Mouse (Mus musculus) stomach, embryonic 15.5 days (tissue): Measurements from ENCODE around the gene Hnrnpa3. TPM values are rescaled to one million over a fixed set of nuclear protein-coding genes. Genes with fewer than 3 reads are reported as not detected.
A peak's percentile ranks its signal among the peaks of the same experiment; 100 is the strongest.
"Not testable (repeated sequence)": the region's sequence is repeated elsewhere in the genome, so short reads cannot be mapped to it uniquely, and the experiment has no call there.

ENCODE experiments used
- ATAC-seq: fragments of 200-750 bp; cut with Nextera tagmentation; 2 replicates; pipeline ENCODE4 v1.8.0; 2017; ENCODE audit warnings: low read depth, moderate number of reproducible peaks, moderate TSS enrichment; ENCODE audit not compliant: insufficient read depth, low FRiP score
- H3K27ac ChIP-seq: fragments of 300-500 bp; sonication (generic); 2 replicates; pipeline ENCODE4 v1.5.1; 2015; ENCODE audit warnings: mild to moderate bottlenecking, inconsistent platforms
- H3K27me3 ChIP-seq: fragments of 300-500 bp; sonication (generic); replicated peaks from 2 replicates; pipeline ENCODE4 v1.6.1; 2015; ENCODE audit warnings: inconsistent platforms
- H3K36me3 ChIP-seq: fragments of 300-500 bp; sonication (generic); 2 replicates; pipeline ENCODE4 v1.6.1; 2015; ENCODE audit warnings: inconsistent platforms
- H3K4me1 ChIP-seq: fragments of 300-500 bp; sonication (generic); 2 replicates; pipeline ENCODE4 v1.6.1; 2015; ENCODE audit warnings: inconsistent platforms
- H3K4me2 ChIP-seq: fragments of 300-500 bp; sonication (generic); 2 replicates; pipeline ENCODE4 v1.6.1; 2015; ENCODE audit warnings: mild to moderate bottlenecking, inconsistent platforms
- H3K4me3 ChIP-seq: fragments of 300-500 bp; sonication (generic); replicated peaks from 2 replicates; pipeline ENCODE4 v1.5.1; 2015; ENCODE audit warnings: inconsistent platforms
- H3K9ac ChIP-seq: fragments of 300-500 bp; sonication (generic); 2 replicates; pipeline ENCODE4 v1.6.1; 2015; ENCODE audit warnings: inconsistent platforms
- H3K9me3 ChIP-seq: fragments of 300-500 bp; sonication (generic); 2 replicates; pipeline ENCODE4 v1.6.1; 2016; ENCODE audit warnings: inconsistent platforms
- WGBS: fragments of 180-500 bp; shearing (Covaris S2); methylation state at CpG from one replicate; pipeline ENCODE4 v1.1.7; 2015; 5-methylcytosine and 5-hydroxymethylcytosine counted together
- polyA plus RNA-seq: library from polyadenylated mRNA; unstranded; fragments of >200 nt; fragmentation: Nextera tagmentation; extraction: Ambion mirVana; gene quantifications from 2 replicates; pipeline ENCODE4 v1.2.1, GENCODE M21; 2015

The Hnrnpa3 gene
- polyA plus RNA-seq, 1 experiment from 2014 or later = 241 TPM

DNA sequence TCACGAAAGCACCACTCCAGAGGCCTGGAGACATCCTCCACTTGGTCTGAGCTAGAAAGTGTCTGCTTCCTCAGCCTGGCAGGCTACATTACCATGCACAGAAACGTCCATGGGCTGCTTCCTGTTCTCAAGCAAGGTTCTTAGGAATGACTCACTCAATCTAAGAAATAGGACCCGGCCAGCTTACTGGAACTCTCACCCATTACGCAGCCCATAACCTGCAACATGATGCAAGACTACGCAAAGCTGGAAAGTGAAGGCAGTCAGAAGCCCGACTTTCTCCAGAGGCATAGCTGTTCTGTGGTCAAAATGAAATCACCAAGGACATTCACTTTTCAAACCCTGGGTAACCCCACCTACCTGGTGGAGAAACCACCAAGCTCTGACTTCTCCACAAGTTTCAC, 26.4 kb downstream of the Hnrnpa3 start:
- ATAC-seq = no peak
- H3K9me3 ChIP-seq = no peaks in the 10 kb centered on the region
- no peak overlapping the region for H3K9ac ChIP-seq
- H3K27me3 ChIP-seq = no peaks in the 10 kb centered on the region
- peak overlapping the region; percentile 13; the same call in 1 of the 2 replicates for H3K27ac ChIP-seq
- no peak overlapping the region for H3K4me3 ChIP-seq
- H3K36me3 ChIP-seq = no peaks in the 10 kb centered on the region
- H3K4me1 ChIP-seq = peaks cover 21% of the 10 kb centered on the region
- whole genome bisulfite sequencing = 62% methylated on average over 6 of the region's 6 CpGs
- no peak overlapping the region for H3K4me2 ChIP-seq

DNA sequence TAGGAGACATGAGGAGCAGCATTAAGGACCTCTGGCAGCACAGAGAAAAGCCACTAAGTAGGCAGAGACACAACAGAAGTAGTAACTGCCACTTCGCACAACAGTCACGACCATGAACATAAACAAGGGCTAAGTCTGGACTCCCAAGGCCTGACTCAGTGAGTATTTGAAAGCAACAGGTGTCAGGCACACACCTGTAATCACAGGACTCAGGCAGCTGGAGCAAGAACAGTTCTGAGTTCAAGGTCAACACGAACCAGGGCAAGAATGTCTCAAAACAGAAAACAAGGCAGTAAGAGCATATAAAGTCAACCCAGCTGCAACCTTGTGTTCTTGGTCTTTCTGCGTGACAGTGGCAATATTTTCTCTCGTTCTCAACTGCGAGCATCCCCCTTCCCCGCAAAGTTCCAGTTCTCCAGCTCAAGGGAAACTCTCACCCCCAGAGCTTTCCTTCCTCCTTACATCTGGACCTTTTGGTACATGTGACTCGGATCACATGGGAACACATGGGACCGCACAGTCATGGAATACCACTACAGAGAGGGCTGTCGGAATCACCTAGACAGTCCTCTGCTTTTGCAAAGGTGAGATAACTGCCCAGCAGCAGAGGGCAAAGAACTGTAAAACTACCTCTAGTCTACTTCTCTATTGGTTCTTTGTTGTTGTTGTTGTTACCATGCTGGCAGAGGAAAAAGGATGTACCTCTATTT, 28.1 kb downstream of the Hnrnpa3 start:
- Histone ChIP-seq H3K9me3 (no peaks in the 10 kb centered on the region), H3K27me3 (no peaks in the 10 kb centered on the region), H3K27ac (no peak overlapping the region), H3K9ac (no peak overlapping the region), H3K4me3 (no peak overlapping the region), H3K4me1 (peaks cover 21% of the 10 kb centered on the region), H3K36me3 (no peaks in the 10 kb centered on the region), H3K4me2 (no peak overlapping the region)
- 80% methylated on average over 10 of the region's 10 CpGs for WGBS
- ATAC-seq = no peak

DNA sequence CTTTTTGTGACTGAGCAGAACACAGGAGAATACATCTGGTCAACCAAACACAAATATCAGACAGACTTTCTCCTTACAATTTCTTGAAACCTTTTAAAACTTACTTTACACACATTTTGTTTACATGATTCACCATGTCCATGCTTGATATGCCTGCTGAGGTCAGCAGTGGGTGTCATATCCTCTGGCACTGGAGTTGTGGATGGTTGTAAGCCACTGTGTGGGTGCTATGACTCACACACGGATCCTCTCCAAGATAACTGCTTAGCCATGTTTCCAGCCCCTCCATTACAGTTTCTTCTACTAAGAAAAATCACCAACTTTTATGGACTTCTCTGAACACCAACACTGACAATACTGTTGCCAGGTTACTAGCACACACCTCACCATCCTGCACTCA, 29.8 kb downstream of the Hnrnpa3 start:
- Histone ChIP-seq H3K4me2 (no peak overlapping the region), H3K27me3 (no peaks in the 10 kb centered on the region), H3K36me3 (no peaks in the 10 kb centered on the region; the same call in 1 of the 2 replicates), H3K9me3 (no peaks in the 10 kb centered on the region), H3K27ac (no peak overlapping the region), H3K9ac (no peak overlapping the region), H3K4me3 (no peak overlapping the region), H3K4me1 (peaks cover 19% of the 10 kb centered on the region)
- no peak for ATAC-seq
- 78% methylated on average over 1 of the region's 1 CpGs for WGBS

DNA sequence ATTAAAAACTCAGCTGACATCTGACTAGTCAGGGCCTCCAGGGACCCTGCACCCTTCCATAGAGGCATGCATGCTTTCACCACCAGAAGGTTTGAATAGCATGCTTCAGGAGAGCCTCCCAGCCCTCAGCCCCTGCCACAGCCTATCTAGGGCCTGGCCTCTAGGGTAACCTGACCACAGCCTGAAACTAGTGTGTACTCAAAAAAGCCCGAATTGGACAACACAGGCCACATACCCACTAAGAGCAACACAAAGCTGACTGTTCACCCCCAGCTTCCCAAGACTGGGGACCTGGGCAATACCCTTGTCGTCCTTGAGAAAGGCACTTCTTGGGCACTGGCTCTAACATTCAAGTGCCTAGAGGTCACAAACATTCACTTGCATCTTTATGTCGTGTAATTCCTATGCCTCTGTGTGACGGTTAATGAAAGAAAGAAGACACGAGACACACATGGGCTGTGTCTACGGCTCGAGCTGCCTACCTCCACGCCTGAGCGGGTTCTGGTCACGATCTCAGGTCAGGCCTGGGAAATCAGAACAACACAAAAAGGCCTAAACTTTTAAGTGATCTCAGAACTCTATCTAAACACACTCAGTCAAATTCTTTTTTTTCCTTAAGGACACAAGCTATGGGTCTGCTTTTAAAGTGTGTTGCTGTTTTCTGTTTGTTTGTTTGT, 30.6 kb downstream of the Hnrnpa3 start:
- H3K4me2 ChIP-seq = no peak overlapping the region
- H3K9me3 ChIP-seq = no peaks in the 10 kb centered on the region
- ATAC-seq = no peak
- no peaks in the 10 kb centered on the region for H3K27me3 ChIP-seq
- no peak overlapping the region for H3K9ac ChIP-seq
- 80% methylated on average over 10 of the region's 10 CpGs for WGBS
- peaks cover 19% of the 10 kb centered on the region for H3K4me1 ChIP-seq
- H3K4me3 ChIP-seq = no peak overlapping the region
- H3K36me3 ChIP-seq = no peaks in the 10 kb centered on the region; the same call in 1 of the 2 replicates
- no peak overlapping the region for H3K27ac ChIP-seq

DNA sequence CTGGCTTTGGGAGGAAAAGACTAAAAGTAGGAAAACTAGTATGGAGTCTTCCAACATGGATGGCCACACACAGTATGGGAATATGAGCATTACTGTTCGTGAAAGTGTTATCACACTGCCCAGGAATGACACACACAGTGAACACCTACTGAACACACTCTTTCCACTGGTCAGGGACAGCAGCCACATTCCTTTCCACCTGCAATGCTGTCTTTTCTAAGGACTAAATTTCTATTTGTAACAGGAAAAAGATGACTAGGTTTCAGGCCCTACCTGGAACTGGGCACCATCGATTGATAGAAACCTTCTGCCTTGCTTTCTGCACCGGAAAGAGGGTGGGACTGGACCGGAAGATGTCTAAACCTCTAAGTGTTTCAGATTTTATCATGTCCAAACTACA, 31.6 kb downstream of the Hnrnpa3 start:
- no peak overlapping the region for H3K4me3 ChIP-seq
- no peak for ATAC-seq
- H3K9me3 ChIP-seq = no peaks in the 10 kb centered on the region
- no peaks in the 10 kb centered on the region; the same call in 1 of the 2 replicates for H3K36me3 ChIP-seq
- H3K4me2 ChIP-seq = no peak overlapping the region
- 91% methylated on average over 4 of the region's 4 CpGs for WGBS
- no peak overlapping the region for H3K9ac ChIP-seq
- peaks cover 15% of the 10 kb centered on the region for H3K4me1 ChIP-seq
- no peak overlapping the region for H3K27ac ChIP-seq
- no peaks in the 10 kb centered on the region for H3K27me3 ChIP-seq

DNA sequence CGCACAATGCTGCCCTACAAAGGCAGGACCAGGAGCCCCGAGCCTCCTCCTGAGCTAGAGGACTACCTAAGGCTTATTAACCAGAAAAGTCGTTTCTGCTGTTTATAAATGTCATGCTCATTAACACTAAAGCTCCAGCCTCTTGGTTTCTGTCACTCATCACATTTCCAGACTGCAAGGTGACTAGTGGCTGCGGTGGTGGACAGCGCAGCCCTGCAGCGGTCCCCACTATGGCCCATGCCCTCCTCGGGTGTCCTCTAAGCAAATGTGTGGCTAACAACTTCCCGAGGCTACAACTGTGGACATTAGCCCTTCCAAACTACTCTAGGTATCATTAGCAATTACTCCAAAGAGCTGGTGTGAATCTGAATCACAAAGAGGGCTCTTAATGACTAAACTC, 32.3 kb downstream of the Hnrnpa3 start:
- H3K9ac ChIP-seq = no peak overlapping the region
- H3K36me3 ChIP-seq = no peaks in the 10 kb centered on the region; the same call in 1 of the 2 replicates
- 78% methylated on average over 8 of the region's 8 CpGs for WGBS
- H3K27ac ChIP-seq = no peak overlapping the region
- no peak overlapping the region for H3K4me3 ChIP-seq
- H3K4me1 ChIP-seq = peaks cover 15% of the 10 kb centered on the region
- no peaks in the 10 kb centered on the region for H3K9me3 ChIP-seq
- no peak for ATAC-seq
- H3K4me2 ChIP-seq = no peak overlapping the region
- no peaks in the 10 kb centered on the region for H3K27me3 ChIP-seq

DNA sequence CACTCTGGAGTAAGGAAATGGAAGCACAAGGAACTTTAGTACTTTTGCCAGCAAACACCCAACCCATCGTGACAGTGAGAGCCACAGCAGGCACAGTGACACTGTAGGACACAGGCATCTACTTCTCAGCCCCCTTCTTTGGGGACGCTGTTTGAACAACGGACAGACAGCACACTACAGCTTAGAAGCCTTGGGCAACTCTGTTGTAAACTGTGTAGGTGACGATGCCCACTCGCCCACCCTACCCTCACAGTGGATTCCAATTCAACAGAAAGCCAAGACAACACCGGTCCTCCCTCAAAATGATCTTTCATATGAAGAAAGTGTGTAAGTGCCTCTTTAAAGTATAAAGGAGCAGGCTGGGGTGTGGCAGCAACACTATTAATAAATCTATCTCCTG, 33.3 kb downstream of the Hnrnpa3 start:
- H3K27me3 ChIP-seq = no peaks in the 10 kb centered on the region
- no peaks in the 10 kb centered on the region; the same call in 1 of the 2 replicates for H3K36me3 ChIP-seq
- H3K4me2 ChIP-seq = no peak overlapping the region
- WGBS = 87% methylated on average over 6 of the region's 6 CpGs
- no peak overlapping the region for H3K9ac ChIP-seq
- peaks cover 19% of the 10 kb centered on the region for H3K4me1 ChIP-seq
- no peak for ATAC-seq
- no peak overlapping the region for H3K4me3 ChIP-seq
- H3K27ac ChIP-seq = no peak overlapping the region
- no peaks in the 10 kb centered on the region for H3K9me3 ChIP-seq

DNA sequence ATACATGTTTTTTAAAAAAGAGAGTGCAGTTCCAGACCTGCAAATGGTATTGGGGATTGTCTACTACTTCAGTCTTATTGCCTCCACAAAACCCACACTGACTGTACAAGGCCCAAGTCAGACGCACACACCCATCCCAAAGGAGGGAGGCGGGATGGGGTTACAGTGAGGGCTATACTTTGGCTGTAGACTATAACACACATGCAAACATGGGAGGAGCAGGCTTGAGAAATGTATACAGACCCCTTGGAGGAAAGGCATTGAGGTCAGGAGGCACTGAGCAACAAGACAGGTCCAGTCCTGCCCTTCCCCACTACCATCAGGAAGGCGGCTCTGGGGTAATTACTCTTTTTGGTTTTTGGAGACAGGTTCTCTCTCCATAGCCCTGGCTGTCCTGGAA, 35.9 kb downstream of the Hnrnpa3 start:
- not testable (repeated sequence) for H3K27me3 ChIP-seq, H3K36me3 ChIP-seq, H3K4me2 ChIP-seq, H3K9ac ChIP-seq, ATAC-seq, H3K4me3 ChIP-seq, H3K9me3 ChIP-seq, H3K27ac ChIP-seq
- WGBS = 72% methylated on average over 3 of the region's 3 CpGs
- peaks cover 29% of the 10 kb centered on the region for H3K4me1 ChIP-seq

DNA sequence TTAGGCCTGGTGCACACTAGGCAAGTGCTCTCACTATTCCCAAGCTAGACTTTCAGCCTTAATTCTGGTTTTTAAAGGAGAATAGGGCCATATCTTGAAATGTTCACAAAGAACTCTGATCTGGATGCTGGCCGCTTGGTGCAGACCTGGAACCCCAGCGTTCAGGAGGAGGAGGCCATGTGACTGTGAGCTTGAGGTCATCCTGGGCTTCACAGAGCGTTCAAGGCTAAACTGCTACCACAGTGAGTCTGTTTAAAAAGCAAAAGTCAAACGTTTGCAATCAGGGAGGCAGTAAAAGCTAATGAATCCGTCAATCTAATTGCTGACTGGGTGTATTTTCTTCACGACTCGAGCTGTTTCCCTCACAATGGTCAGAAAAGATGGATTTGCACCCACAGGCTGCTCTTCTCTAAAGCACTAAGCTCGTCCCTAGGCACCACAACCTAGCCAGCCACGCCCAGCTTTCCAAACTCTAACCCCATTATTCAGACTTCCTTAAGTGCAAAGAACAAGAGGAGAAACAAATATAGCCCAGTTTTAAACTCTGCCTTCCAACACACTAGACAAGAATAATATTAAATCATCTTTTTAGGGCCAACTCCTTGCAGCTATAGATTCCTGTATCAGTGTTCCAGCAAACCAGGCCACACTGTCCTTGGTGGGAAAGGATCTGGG, 36.8 kb downstream of the Hnrnpa3 start:
- H3K4me3 ChIP-seq = no peak overlapping the region
- H3K27me3 ChIP-seq = no peaks in the 10 kb centered on the region
- no peaks in the 10 kb centered on the region for H3K9me3 ChIP-seq
- H3K9ac ChIP-seq = no peak overlapping the region
- no peaks in the 10 kb centered on the region; the same call in 1 of the 2 replicates for H3K36me3 ChIP-seq
- no peak for ATAC-seq
- peaks cover 29% of the 10 kb centered on the region for H3K4me1 ChIP-seq
- H3K4me2 ChIP-seq = 0 out of 2 replicates have a peak overlapping the region, but pooled peaks have one; percentile 11
- 41% methylated on average over 9 of the region's 9 CpGs for WGBS
- peak overlapping the region; percentile 31; the same call in 1 of the 2 replicates for H3K27ac ChIP-seq

DNA sequence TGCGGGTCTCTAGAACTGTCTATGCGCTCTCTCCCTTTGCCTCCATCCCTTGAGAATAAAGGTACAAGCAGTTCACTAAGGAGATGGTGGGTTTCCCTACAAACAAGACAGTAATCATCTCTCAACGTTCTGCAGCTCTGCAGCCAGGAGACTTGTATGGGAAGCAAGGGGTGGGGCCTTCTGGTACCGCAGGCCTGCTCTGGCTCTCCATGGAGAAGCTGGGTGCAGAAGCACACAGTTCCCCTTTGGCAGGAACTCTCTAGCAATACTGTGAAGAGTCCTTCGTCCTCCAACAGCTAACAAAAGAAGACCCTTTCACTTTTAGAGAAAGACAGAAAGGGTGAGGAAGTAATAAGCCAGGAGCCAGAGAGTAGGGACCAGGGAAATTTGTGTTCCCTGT, 37.3 kb downstream of the Hnrnpa3 start:
- Histone ChIP-seq H3K27ac (peak overlapping the region; percentile 31; the same call in 1 of the 2 replicates), H3K4me3 (no peak overlapping the region), H3K4me1 (peaks cover 29% of the 10 kb centered on the region), H3K9me3 (no peaks in the 10 kb centered on the region), H3K27me3 (no peaks in the 10 kb centered on the region), H3K9ac (no peak overlapping the region), H3K4me2 (0 out of 2 replicates have a peak overlapping the region, but pooled peaks have one; percentile 11), H3K36me3 (no peaks in the 10 kb centered on the region; the same call in 1 of the 2 replicates)
- 47% methylated on average over 5 of the region's 5 CpGs for WGBS
- ATAC-seq = no peak

DNA sequence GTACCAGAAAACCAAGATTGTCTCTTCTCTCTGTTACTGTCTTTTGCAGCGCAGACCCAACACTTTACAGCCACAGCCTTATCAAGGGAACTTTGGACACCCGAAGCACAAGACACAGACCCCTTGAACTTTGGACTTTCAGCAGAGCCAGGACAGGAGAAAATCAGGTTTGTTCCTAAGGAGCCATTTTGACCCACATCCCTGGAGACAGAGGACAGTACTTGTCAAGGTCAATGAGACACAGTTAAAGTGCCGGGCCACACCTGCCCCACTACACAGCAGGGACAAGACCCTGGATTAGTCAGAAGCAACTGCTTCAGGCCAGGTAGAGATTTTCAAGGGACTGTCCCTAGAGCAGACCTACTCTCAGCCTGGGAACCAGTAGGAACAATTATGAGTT, 38.2 kb downstream of the Hnrnpa3 start:
- Histone ChIP-seq H3K4me1 (peaks cover 35% of the 10 kb centered on the region), H3K4me2 (no peak overlapping the region), H3K9me3 (no peaks in the 10 kb centered on the region), H3K27me3 (no peaks in the 10 kb centered on the region), H3K36me3 (no peaks in the 10 kb centered on the region; the same call in 1 of the 2 replicates), H3K4me3 (no peak overlapping the region), H3K27ac (0 out of 2 replicates have a peak overlapping the region, but pooled peaks have one; percentile 19), H3K9ac (no peak overlapping the region)
- WGBS = 68% methylated on average over 3 of the region's 3 CpGs
- ATAC-seq = no peak

DNA sequence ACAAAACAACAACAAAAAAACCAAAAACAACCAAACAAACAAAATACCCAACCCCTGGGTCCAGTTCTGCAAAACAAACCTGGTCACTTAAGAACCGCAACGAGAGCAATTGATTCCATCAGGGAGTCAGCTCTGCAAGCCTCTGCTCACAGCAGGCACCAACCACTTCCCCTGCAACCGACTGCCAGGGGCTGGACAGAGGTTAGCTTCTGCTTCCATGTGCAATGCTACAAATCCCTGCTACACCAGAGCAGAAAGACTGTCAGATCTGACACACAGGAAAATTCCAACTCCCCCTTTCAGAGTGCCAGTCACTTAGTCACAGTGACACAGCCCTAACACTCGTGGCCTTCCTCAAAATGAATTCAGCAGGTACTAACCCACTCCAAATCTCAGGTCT, 38.9 kb downstream of the Hnrnpa3 start:
- Histone ChIP-seq H3K4me3 (no peak overlapping the region), H3K4me1 (peaks cover 33% of the 10 kb centered on the region), H3K27me3 (no peaks in the 10 kb centered on the region), H3K27ac (no peak overlapping the region), H3K36me3 (no peaks in the 10 kb centered on the region; the same call in 1 of the 2 replicates), H3K9ac (no peak overlapping the region), H3K9me3 (no peaks in the 10 kb centered on the region), H3K4me2 (no peak overlapping the region)
- WGBS = 42% methylated on average over 4 of the region's 4 CpGs
- no peak for ATAC-seq
